Mouse (Mus musculus): Measurements from ENCODE around the gene Shisa3. TPM values are rescaled to one million over a fixed set of nuclear protein-coding genes. Genes with fewer than 3 reads are reported as not detected.

Shisa3 gene
- polyA plus RNA-seq, 1 experiment from 2014 or later = 2.0 TPM

DNA sequence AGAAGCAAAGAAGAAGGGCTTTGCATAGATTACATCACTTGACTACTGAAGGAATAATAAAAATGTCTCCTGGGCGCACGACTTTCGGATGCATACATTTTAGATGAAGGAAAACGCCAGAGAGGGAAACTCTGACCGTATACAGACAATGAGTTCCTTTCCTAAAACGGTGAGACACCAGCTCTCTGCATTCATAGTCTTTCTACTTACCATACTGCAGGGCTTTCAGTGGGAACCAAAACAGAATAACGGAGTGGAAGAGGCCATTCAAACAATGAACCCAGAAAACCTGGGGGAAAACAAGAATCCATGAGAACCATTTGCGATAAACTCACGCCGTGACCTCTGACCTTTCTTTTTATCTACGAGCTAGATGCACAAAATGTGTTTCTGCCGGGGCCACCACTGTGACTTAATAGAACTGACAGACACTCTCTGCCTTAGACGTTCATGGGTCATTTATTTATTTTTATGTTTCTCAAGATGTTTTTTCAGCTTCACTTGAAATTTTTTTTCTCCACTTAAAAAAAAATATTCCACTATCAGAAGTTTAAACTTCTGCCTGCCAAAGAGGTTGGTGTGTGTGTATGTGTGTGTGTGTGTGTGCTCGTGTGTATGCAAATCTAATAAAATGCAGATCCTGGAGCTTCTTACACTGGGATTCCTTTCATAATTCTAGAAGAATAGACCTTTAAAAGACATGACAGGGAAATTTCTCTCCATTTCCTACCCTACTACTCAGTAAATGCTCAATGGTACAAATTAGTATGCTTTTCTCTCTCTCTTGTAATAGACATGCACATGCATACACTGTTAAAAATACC, 48.2 kb downstream of the Shisa3 start:
- H3K9me3 ChIP-seq (replicated peaks; ENCODE audit: control insufficient read depth, low read length) = no peaks in the 10 kb centered on the region
- 72% methylated on average over 14 of the region's 14 CpGs for WGBS (ENCODE audit: insufficient replicate concordance)
- H3K9ac ChIP-seq (ENCODE audit: low read depth, low read length) = no peak overlapping the region
- H3K4me3 ChIP-seq (ENCODE audit: low read depth, low read length) = no peak overlapping the region
- no peak overlapping the region for H3K4me2 ChIP-seq
- no peak for ATAC-seq (replicated peaks; ENCODE audit: insufficient number of reproducible peaks, low FRiP score, low TSS enrichment)
- H3K4me1 ChIP-seq (ENCODE audit: control insufficient read depth, insufficient read depth, low read length) = no peaks in the 10 kb centered on the region; the same call in 1 of the 2 replicates
- no peak overlapping the region for H3K27ac ChIP-seq (ENCODE audit: low read depth, low read length)
- H3K36me3 ChIP-seq (ENCODE audit: control insufficient read depth, insufficient read depth, low read length) = no peaks in the 10 kb centered on the region
- H3K27me3 ChIP-seq (ENCODE audit: control insufficient read depth, insufficient read depth, low read length) = no peaks in the 10 kb centered on the region

DNA sequence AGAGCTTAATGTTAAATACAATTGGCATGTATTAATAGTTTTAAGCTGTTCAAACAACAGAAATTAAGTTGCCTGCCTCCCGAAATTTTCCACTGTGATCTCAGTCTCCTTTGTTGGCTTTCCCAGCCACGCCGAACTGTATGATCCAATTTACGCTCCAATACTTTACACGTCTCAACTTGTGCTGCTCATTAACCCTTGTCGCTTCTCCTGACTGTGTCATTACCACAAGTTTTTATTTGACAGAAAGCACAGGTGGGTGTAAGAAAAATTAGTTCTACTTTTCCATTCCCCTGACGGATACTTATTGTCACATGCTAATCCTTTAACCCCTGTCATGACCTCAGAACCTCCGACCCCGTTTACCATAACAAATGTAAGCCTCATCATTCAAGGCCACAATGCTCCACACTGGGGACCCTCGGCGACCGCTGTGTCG, 49.2 kb downstream of the Shisa3 start:
- Histone ChIP-seq H3K27ac (ENCODE audit: low read depth, low read length) (no peak overlapping the region), H3K4me3 (ENCODE audit: low read depth, low read length) (no peak overlapping the region), H3K4me2 (no peak overlapping the region), H3K27me3 (ENCODE audit: control insufficient read depth, insufficient read depth, low read length) (no peaks in the 10 kb centered on the region), H3K9me3 (replicated peaks; ENCODE audit: control insufficient read depth, low read length) (no peaks in the 10 kb centered on the region), H3K9ac (ENCODE audit: low read depth, low read length) (no peak overlapping the region), H3K4me1 (ENCODE audit: control insufficient read depth, insufficient read depth, low read length) (no peaks in the 10 kb centered on the region; the same call in 1 of the 2 replicates), H3K36me3 (ENCODE audit: control insufficient read depth, insufficient read depth, low read length) (no peaks in the 10 kb centered on the region)
- WGBS (ENCODE audit: insufficient replicate concordance) = 74% methylated on average over 13 of the region's 13 CpGs
- no peak for ATAC-seq (replicated peaks; ENCODE audit: insufficient number of reproducible peaks, low FRiP score, low TSS enrichment)

DNA sequence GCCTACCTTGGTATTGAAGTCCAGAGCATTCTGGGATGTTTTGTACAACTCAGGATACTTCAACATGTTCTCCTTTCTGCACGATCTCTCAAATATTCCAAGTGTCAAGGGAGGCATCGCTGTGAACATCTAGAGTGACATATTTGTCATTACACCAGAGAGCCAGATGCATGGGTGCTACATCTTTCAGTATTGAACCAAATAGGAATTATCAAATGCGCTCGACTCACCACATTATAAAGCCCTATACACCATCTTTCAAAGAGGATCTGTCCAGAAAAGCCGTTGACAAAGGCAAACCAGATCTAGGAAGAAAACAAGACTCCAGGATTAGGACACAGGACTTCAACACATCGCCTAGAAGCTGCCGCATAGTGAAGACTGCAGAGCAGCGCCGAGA, 52.2 kb downstream of the Shisa3 start:
- H3K9ac ChIP-seq (ENCODE audit: low read depth, low read length) = no peak overlapping the region
- 88% methylated on average over 9 of the region's 9 CpGs for whole genome bisulfite sequencing (ENCODE audit: insufficient replicate concordance)
- H3K4me3 ChIP-seq (ENCODE audit: low read depth, low read length) = no peak overlapping the region
- H3K9me3 ChIP-seq (replicated peaks; ENCODE audit: control insufficient read depth, low read length) = no peaks in the 10 kb centered on the region
- no peaks in the 10 kb centered on the region; the same call in 1 of the 2 replicates for H3K4me1 ChIP-seq (ENCODE audit: control insufficient read depth, insufficient read depth, low read length)
- no peaks in the 10 kb centered on the region for H3K36me3 ChIP-seq (ENCODE audit: control insufficient read depth, insufficient read depth, low read length)
- no peak overlapping the region for H3K27ac ChIP-seq (ENCODE audit: low read depth, low read length)
- H3K4me2 ChIP-seq = no peak overlapping the region
- H3K27me3 ChIP-seq (ENCODE audit: control insufficient read depth, insufficient read depth, low read length) = no peaks in the 10 kb centered on the region
- no peak for ATAC-seq (replicated peaks; ENCODE audit: insufficient number of reproducible peaks, low FRiP score, low TSS enrichment)

DNA sequence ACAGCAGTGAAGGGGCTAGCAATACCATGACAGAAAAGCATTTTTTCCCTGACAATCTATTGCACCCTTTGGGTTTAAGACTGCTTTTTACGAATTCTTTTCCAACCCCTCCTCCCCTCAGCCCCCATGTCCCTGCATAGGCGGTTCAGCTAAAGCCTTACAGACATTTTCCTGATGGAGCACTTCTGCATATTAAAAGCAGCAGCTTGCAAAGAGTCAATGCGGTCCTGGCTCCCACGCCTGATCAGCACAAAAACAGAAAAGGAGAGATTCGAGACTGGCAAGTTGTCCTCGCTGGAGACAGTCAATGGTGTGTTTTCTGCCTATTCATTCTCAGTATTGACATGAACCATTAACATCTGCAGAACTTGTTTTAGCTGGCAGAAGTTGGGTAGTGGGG, 55.0 kb downstream of the Shisa3 start:
- no peak overlapping the region for H3K9ac ChIP-seq (ENCODE audit: low read depth, low read length)
- H3K36me3 ChIP-seq (ENCODE audit: control insufficient read depth, insufficient read depth, low read length) = no peaks in the 10 kb centered on the region
- no peaks in the 10 kb centered on the region for H3K9me3 ChIP-seq (replicated peaks; ENCODE audit: control insufficient read depth, low read length)
- WGBS (ENCODE audit: insufficient replicate concordance) = 73% methylated on average over 6 of the region's 6 CpGs
- no peak for ATAC-seq (replicated peaks; ENCODE audit: insufficient number of reproducible peaks, low FRiP score, low TSS enrichment)
- H3K4me3 ChIP-seq (ENCODE audit: low read depth, low read length) = no peak overlapping the region
- H3K27me3 ChIP-seq (ENCODE audit: control insufficient read depth, insufficient read depth, low read length) = no peaks in the 10 kb centered on the region
- H3K4me1 ChIP-seq (ENCODE audit: control insufficient read depth, insufficient read depth, low read length) = no peaks in the 10 kb centered on the region
- H3K4me2 ChIP-seq = no peak overlapping the region
- H3K27ac ChIP-seq (ENCODE audit: low read depth, low read length) = no peak overlapping the region

DNA sequence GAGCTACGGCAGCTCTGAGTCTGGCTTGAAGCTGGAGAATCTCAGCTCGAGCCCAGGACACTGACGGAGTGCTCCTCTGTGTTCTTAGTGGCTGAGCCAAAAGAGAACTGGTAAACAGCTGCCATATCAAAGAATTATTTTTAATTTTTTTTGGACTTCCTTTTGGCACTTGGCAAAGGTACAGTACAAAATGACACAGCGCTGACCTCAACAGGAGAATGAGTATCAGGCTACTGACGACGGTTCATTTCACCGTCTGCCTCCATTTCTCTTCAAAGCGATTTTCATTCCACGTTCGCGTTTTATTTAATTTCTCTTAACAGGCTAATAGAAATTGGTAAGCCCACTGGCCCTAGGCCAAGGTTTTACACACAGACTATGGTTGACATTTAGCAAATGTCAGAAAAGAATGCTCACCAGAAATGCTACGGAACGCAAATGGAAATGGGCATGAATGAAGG, 61.8 kb downstream of the Shisa3 start:
- no peak overlapping the region for H3K27ac ChIP-seq (ENCODE audit: low read depth, low read length)
- WGBS (ENCODE audit: insufficient replicate concordance) = 84% methylated on average over 13 of the region's 13 CpGs
- H3K4me2 ChIP-seq = no peak overlapping the region
- no peaks in the 10 kb centered on the region for H3K4me1 ChIP-seq (ENCODE audit: control insufficient read depth, insufficient read depth, low read length)
- ATAC-seq (replicated peaks; ENCODE audit: insufficient number of reproducible peaks, low FRiP score, low TSS enrichment) = no peak
- no peak overlapping the region for H3K4me3 ChIP-seq (ENCODE audit: low read depth, low read length)
- no peaks in the 10 kb centered on the region for H3K27me3 ChIP-seq (ENCODE audit: control insufficient read depth, insufficient read depth, low read length)
- no peak overlapping the region for H3K9ac ChIP-seq (ENCODE audit: low read depth, low read length)
- H3K36me3 ChIP-seq (ENCODE audit: control insufficient read depth, insufficient read depth, low read length) = no peaks in the 10 kb centered on the region
- no peaks in the 10 kb centered on the region for H3K9me3 ChIP-seq (replicated peaks; ENCODE audit: control insufficient read depth, low read length)

DNA sequence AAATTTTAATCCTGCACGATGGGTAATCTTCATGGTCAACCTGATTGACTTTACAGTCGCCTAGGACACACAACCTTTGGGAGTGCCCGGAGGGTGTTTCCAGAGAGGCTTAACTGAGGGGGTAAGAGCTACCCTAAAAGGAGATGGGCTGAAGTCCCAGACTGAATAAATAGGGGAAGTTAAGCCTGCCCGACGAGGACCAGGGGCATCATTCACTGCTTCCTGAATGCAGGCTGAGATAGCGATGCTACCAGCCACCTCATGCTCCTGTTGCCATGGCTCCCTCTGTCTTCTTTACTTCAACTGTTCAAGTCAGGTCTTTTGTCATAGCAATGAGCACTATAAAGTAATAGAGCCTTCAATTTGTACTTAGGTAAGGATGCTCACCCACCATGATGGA, 62.5 kb downstream of the Shisa3 start:
- Histone ChIP-seq H3K27ac (ENCODE audit: low read depth, low read length) (no peak overlapping the region), H3K4me3 (ENCODE audit: low read depth, low read length) (no peak overlapping the region), H3K36me3 (ENCODE audit: control insufficient read depth, insufficient read depth, low read length) (no peaks in the 10 kb centered on the region), H3K27me3 (ENCODE audit: control insufficient read depth, insufficient read depth, low read length) (no peaks in the 10 kb centered on the region), H3K4me1 (ENCODE audit: control insufficient read depth, insufficient read depth, low read length) (no peaks in the 10 kb centered on the region), H3K9me3 (replicated peaks; ENCODE audit: control insufficient read depth, low read length) (no peaks in the 10 kb centered on the region), H3K9ac (ENCODE audit: low read depth, low read length) (no peak overlapping the region), H3K4me2 (no peak overlapping the region)
- 68% methylated on average over 6 of the region's 6 CpGs for WGBS (ENCODE audit: insufficient replicate concordance)
- ATAC-seq (replicated peaks; ENCODE audit: insufficient number of reproducible peaks, low FRiP score, low TSS enrichment) = no peak

DNA sequence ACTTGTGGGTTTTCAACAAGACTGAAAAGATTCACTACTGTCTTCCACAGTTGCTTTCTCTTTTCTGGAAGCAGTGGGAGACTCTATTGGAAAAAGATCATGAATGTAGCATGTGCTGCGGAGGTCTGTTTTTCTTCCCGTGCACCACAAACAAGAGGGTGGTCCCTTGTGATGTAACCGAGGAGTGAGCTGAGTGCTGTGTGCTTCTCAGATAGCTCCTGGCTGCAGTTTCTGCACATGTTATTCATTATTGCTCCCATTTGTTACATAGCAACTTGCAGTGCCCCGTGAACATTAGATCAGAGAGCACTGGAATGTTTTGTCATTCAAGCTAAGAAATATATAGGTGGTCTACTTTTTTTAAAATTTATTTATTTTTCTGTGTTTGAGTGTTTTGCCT, 65.3 kb downstream of the Shisa3 start:
- H3K36me3 ChIP-seq (ENCODE audit: control insufficient read depth, insufficient read depth, low read length) = no peaks in the 10 kb centered on the region
- no peaks in the 10 kb centered on the region for H3K27me3 ChIP-seq (ENCODE audit: control insufficient read depth, insufficient read depth, low read length)
- ATAC-seq (replicated peaks; ENCODE audit: insufficient number of reproducible peaks, low FRiP score, low TSS enrichment) = no peak
- H3K4me1 ChIP-seq (ENCODE audit: control insufficient read depth, insufficient read depth, low read length) = no peaks in the 10 kb centered on the region
- H3K9me3 ChIP-seq (replicated peaks; ENCODE audit: control insufficient read depth, low read length) = no peaks in the 10 kb centered on the region
- H3K4me3 ChIP-seq (ENCODE audit: low read depth, low read length) = no peak overlapping the region
- WGBS (ENCODE audit: insufficient replicate concordance) = 81% methylated on average over 4 of the region's 4 CpGs
- no peak overlapping the region for H3K27ac ChIP-seq (ENCODE audit: low read depth, low read length)
- no peak overlapping the region for H3K9ac ChIP-seq (ENCODE audit: low read depth, low read length)
- no peak overlapping the region for H3K4me2 ChIP-seq

All from heart, embryonic 11.5 days (tissue).